Mouse (Mus musculus): Measurements from ENCODE around the gene Amn.

DNA sequence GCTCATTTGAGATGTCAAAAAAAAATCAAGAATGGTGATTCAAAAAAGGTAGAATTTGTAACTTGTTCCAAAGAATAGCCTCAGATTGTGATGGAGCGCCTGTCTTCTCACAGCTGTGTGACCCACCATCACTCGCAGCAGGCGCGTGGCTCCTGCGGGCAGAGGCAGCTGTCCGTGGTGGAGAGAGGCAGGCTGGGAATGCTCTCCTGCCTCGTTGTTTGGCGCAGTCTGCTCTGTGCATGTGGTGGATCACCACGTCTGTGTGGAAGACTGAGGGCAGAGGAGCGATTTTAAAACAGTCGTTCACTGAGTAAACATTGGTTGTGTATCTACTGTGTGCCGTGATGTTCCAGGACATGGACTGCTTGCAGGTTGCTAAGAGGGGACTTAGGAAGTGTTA, 27.2 kb upstream of the Amn start:
- TF ChIP-seq POLR2A (IDR thresholded peaks at IDR 0.05; ENCODE audit: borderline replicate concordance, extremely low read depth, low read depth, low read length) (no peak), CTCF (IDR thresholded peaks at IDR 0.05; ENCODE audit: insufficient read depth, low read length) (no peak)

All from lung, adult 2 months (tissue).